ENCODE assay signal across 8 mouse cellular contexts in the genomic region with DNA sequence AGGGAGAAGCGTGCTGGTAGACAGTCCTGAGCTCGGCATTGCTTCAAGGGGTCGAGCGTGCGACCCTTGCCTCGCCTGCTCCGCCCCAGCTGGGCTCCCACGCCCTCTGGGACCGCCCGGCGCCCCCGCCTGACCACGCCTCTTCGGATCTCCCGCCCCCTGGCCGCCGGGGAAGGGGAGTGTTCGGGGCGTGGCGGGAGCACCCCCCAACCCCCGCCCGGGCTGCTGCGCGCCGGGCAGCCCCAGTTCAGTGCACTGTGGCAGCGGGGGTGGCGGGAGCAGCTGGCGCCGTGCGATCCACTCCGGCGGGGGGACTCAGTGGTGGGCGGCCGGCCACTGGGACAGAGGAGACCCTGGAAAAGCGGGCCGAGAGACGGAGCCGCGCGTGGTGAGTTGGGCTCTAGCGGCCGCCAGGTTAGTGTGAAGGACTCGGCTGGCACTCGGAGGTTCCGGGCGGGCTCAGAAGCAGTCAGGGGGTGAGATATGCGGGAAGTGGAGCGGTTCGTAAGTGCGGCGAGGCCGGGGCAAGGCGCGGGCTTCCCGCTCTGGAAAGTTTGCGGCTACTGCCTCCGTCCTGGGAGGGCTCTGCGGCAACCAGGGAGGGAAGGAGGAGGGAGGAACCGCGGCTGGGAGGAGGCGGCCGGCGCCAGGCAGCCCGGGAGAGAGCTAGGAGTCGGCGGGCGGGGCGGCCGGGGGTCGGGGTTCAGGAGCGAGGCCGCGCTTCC. TPM values are rescaled to one million over a fixed set of nuclear protein-coding genes. Genes with fewer than 3 reads are reported as not detected.
DNase-seq lines count a peak whose midpoint lies in the region; ATAC-seq lines count a peak whose summit lies in the region.

A gene (plus strand): TSS at position 134 of the 725 bp plus-strand sequence.

- H3K4me3 ChIP-seq in forebrain, embryonic 12.5 days (replicated peaks) = peak within 1 kb of the TSS; percentile 67
- H3K4me3 ChIP-seq in lung, embryonic 15.5 days = peak within 1 kb of the TSS; percentile 94

- peak; percentile 76 for ATAC-seq in forebrain, embryonic 12.5 days (ENCODE audit: low FRiP score)
- peak; percentile 86 for ATAC-seq in lung, embryonic 15.5 days (ENCODE audit: borderline replicate concordance, extremely low read depth, low FRiP score, low TSS enrichment)
- ATAC-seq in monocyte, adult 5-6 weeks (replicated peaks; ENCODE audit: insufficient number of reproducible peaks, low FRiP score, low TSS enrichment, poor library complexity, severe bottlenecking) = no peak

- no peaks in the 10 kb centered on the region for H3K9me3 ChIP-seq in forebrain, embryonic 12.5 days
- no peaks in the 10 kb centered on the region for H3K9me3 ChIP-seq in lung, embryonic 15.5 days

- peak within 1 kb of the TSS; percentile 91 for H3K4me2 ChIP-seq in forebrain, embryonic 12.5 days
- H3K4me2 ChIP-seq in lung, embryonic 15.5 days = peak within 1 kb of the TSS; percentile 94

- H3K27ac ChIP-seq in forebrain, embryonic 12.5 days = peak within 1 kb of the TSS; percentile 91
- H3K27ac ChIP-seq in lung, embryonic 15.5 days = peak within 1 kb of the TSS; percentile 92

- peaks cover 82% of the 10 kb centered on the region for H3K4me1 ChIP-seq in forebrain, embryonic 12.5 days
- peaks cover 52% of the 10 kb centered on the region for H3K4me1 ChIP-seq in lung, embryonic 15.5 days

- intact Hi-C loops in heart, postnatal 36 days (cut with DNase I) = loop anchor here (2.0 kb wide), 1 partner anchor 35 kb away; no protein-coding TSS in a partner anchor

- H3K27me3 ChIP-seq in forebrain, embryonic 12.5 days = peaks cover 76% of the 10 kb centered on the region
- 0 out of 2 replicates have a peak, but pooled peaks cover 3% of the 10 kb centered on the region for H3K27me3 ChIP-seq in lung, embryonic 15.5 days

- H3K9ac ChIP-seq in forebrain, embryonic 12.5 days = peak within 1 kb of the TSS; percentile 94
- peak within 1 kb of the TSS; percentile 86 for H3K9ac ChIP-seq in lung, embryonic 15.5 days

- DNase-seq in CD4-positive helper T cell, adult 2 months (ENCODE audit: low read depth, low spot score) = peak; percentile 48
- peak; percentile 65 for DNase-seq in ZHBTc4 (ENCODE audit: low read depth, low spot score)
- peak; percentile 77 to 80 for DNase-seq in heart, postnatal 36 days
- DNase-seq in large intestine, adult 2 months (ENCODE audit: low read depth, low spot score) = no peak
- peak; percentile 69 for DNase-seq in retina, embryonic 14.5 days (ENCODE audit: low spot score)

- under 1% methylated on average over 66 of the region's 73 CpGs for WGBS in forebrain, embryonic 12.5 days
- under 1% methylated on average over 71 of the region's 73 CpGs for WGBS in large intestine, adult 2 months
- WGBS in lung, embryonic 15.5 days = under 1% methylated on average over 66 of the region's 73 CpGs

- peaks cover 14% of the 10 kb centered on the region; the same call in 1 of the 2 replicates for H3K36me3 ChIP-seq in forebrain, embryonic 12.5 days (replicated peaks)
- no peaks in the 10 kb centered on the region for H3K36me3 ChIP-seq in lung, embryonic 15.5 days

RNA-seq across cellular contexts. Expression of the gene that starts here (rescaled TPM):
- polyA plus RNA-seq in forebrain, embryonic 12.5 days (2016; fragmentation: Nextera tagmentation; extraction: Ambion mirVana) = 83.6 and 111 TPM in 2 replicates
- 1 to 10 TPM; 6.2 to 9.6 TPM for total RNA-seq in heart, postnatal 36 days (2021)
- 13.9 and 23.0 TPM in 2 replicates for polyA plus RNA-seq in large intestine, adult 2 months (2012; rRNA removed)
- polyA plus RNA-seq in lung, embryonic 15.5 days (2015; fragmentation: Nextera tagmentation; extraction: Ambion mirVana) = 59.1 and 64.7 TPM in 2 replicates
- not detected in 3 replicates for total RNA-seq in monocyte, adult 5-6 weeks (2017)
